Mouse (Mus musculus) kidney, adult 18-20 months (tissue): ENCODE measurements around the gene Tsga10ip.
"Not testable (repeated sequence)": the region's sequence is repeated elsewhere in the genome, so short reads cannot be mapped to it uniquely, and the experiment has no call there.

Experiments
- DNase-seq: peaks from one replicate; pipeline ENCODE4 v3.0.0; 2021

Tsga10ip gene

GRCm38 (mm10) chr19:5423561-5423960 lies 21.2 kb upstream of the Tsga10ip start:
- no peak for DNase-seq

GRCm38 (mm10) chr19:5422895-5423443 lies 20.6 kb upstream of the Tsga10ip start:
- DNase-seq = no peak

DNA sequence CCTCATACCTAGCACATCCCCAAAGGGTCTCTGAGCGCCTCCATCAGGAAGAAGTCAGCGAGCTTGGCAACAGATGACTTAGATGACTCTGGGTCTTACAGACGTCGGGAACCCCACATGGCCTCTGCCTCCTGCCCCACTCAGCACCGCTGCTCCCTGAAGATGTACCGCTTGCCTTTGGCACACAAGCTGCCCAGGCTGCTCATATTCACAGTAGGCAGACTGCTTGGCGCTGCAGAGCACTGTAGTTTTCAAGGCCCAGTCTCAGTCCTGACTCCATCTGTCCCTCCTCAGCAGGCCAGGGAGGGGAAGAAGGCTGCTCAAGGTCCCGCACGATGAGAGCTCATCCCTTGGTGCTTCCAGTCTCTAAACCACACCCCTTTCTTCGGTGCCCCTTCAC lies 19.9 kb upstream of the Tsga10ip start:
- no peak for DNase-seq

GRCm38 (mm10) chr19:5421784-5422183 lies 19.5 kb upstream of the Tsga10ip start:
- no peak for DNase-seq

DNA sequence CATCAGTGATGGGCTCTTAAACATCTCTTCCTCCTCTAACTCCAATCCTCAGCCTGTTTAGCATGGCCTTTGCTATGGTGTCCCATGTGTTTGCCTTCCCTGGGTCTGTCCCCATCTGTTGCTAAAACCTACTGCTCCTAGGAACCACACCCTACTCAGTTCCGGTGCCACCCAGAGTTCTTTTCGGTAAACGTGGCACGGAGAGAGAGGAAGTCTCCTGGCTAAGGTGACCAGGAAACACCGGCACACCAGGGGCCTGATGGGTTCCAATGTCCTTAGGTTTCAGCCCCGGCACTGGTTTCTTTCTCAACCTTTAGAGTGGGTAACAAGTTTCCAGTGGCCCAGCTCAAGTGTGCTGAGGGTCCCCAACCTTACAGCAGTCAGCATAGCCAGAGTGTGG lies 18.3 kb upstream of the Tsga10ip start:
- DNase-seq = no peak

DNA sequence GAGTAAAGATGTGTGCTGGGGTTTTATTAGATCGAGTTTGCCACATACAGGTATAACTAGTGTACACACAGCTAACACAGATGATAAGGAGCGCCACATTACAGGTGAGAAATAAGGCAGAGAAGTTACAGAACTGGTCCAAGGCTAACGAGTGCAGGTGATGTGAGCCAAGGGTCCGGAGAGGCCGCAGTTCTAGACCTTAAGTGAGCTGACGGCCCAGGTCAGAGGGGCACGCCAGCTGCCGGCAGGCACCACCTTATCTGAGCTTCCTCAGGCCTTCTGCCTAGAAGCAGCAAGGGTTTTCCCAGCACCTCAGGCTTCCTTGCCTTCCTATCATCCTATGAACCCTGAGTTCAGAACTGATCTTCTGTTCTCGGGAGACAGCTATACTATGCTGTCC lies 17.3 kb upstream of the Tsga10ip start:
- no peak for DNase-seq

GRCm38 (mm10) chr19:5418750-5419466 lies 16.6 kb upstream of the Tsga10ip start:
- no peak for DNase-seq

GRCm38 (mm10) chr19:5414534-5414957 lies 12.2 kb upstream of the Tsga10ip start:
- DNase-seq = peak; percentile 44

DNA sequence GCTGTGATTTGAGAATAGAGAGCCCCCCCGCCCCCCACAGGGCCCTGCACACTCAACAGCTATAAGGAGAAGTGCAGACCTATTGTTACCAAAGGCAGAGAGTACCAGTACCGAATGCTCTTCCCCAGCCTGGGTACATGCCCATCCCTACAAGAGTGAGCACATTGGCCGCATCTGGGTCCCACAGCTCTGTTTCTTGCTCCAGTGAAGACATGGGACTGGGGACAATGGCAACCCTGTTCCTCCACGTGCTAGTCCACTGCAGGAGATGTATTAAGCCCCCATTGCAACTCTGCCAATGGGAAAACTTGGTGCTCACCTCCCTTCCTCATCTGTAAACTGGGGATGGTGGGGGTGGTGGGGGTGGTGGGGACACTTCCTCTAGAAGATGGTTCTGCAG lies 11.5 kb upstream of the Tsga10ip start:
- no peak for DNase-seq

DNA sequence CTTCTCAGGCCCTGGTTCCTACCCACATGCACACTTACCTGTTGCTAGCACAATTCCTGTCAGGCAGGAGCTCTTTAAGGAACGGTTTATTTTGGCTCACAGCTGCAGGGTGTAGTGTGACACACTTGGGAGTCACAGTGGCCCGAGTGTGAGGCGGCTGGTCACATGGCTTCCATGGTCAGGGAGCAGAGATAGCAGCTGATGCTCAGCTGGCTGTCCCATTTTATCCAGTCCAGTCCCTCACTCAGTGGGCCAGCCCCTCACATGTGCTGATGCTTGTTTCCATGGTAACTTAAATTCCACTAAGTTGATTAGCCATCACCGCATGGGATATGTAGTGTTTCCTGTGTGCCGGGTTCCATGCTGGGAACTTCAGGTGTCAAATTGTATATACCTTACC lies 9.6 kb upstream of the Tsga10ip start:
- DNase-seq = no peak

DNA sequence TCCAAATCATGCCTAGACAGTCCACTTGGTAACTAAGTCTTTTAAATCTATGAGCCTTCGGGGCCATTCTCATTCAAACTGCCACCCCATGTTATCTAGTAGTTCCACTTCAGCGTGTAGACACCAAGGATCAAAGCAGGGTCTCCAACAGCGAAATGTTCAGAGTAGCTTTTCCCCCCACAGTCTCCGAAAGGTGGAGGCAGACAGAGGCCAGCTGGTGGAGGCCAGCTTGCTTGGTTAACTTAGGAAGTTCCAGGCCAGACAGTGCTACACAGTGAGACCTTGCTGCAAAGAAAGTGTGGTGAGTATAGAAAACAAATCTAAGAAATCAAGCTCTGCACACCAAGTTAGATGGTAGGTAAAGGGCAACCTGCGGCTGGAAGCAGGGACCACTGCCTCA lies 8.3 kb upstream of the Tsga10ip start:
- no peak for DNase-seq

- DNase-seq = no peak
Measured at GRCm38 (mm10) chr19:5409068-5409467, 6.7 kb upstream of the Tsga10ip start.

DNA sequence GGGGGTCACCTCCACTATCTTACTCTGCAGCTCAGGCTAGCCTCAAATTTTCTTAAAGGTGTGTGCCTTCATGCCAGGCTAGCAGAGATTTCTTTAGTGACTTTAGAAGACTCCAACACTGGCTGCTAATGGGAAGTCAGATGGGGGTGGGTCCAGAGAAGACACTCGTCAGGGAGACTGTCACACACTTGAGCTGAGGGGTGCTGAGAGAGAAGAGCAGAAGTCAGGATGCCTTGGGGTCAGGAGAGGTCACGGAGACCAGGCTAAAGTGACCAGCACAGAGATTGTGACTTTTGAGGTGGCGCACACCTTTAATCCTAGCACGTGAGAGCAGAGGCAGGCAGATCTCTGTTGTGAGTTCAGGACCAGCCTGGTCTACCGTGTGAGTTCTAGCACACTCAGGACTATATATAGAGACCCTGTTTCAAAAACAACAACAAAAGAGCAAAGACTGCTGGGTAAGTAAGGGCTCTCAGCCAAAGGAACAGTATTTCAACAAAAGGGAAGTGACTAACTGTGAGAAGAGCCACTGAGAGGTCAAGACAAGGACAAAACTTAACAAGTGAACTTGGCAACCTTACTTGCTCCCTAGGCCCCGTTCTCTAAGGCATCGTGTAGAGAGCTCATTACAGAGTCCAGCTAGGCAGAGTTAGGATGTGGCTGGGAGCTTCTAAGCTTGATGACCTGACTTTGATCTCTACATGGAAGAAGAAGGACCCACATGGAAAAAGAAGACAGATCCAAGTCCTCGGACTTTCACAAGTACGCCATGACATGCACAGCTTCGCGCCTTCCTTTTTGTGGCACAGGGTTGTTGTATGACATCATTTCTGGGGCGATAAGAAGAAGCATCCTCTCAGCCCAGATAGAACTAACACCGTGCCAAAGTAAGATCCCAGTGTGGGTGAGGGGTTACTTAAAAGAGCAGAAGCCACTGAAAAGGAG lies 6.0 kb upstream of the Tsga10ip start:
- no peak for DNase-seq

DNA sequence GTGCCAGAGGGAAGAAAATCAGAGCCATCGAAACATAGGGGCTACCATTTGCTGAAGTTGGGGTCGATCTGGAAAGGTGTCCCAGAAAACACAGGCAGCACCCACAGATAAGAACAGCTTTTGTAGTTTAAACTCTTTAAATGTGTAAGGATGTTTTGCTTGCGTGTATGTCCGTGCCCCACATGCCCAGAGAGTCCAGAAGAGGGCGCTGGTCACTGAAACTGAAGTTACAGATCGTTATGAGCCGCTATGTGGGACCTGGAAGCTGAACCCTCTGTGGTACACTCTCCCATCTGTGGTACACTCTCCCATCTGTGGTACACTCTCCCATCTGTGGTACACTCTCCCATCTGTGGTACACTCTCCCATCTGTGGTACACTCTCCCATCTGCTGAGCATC lies 4.8 kb upstream of the Tsga10ip start:
- DNase-seq = peak; percentile 72

GRCm38 (mm10) chr19:5406531-5407126 lies 4.3 kb upstream of the Tsga10ip start:
- DNase-seq = peak; percentile 65

GRCm38 (mm10) chr19:5405924-5406323 lies 3.6 kb upstream of the Tsga10ip start:
- DNase-seq = no peak

- not testable (repeated sequence) for DNase-seq
Measured at GRCm38 (mm10) chr19:5401073-5401472, 1.3 kb downstream of the Tsga10ip start.

DNA sequence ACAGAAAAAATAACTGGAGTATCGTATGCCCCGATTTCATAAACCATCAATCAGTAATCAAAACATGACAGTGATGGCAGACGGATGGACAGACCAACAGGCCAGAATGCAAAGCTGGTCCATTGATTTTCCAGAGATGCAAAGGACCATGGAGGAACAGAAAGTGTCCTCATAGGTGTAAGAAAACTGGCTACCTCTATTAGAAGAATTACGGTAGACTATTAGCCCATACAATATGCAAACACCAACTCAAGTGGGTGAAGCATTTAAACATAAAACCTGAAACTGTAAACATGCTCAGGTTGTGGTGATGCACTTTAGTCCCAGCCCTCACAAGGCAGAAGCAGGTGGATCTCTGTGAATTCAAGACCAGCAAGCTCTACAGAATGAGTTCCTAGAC lies 7.0 kb downstream of the Tsga10ip start:
- DNase-seq = no peak

DNA sequence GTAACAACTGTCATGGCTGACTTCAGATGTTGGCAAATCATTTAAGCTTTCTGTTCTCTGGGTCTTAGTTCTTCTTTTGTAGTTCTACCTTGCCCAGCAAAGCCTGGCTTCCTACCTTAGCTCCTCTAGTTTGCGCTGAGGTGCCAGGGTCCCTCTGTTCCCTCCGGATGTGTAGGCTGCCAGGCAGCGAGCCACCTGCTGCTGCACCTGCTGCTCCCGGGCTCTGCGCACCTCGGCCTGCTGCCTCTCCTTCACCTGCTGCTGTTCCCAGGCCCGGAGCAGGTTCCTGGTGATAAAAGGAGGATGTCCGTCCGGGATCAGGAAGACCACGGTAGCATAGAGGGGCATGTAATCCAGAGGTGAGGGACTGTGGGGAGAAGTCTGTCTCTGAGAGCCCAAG lies 8.2 kb downstream of the Tsga10ip start:
- DNase-seq = no peak

DNA sequence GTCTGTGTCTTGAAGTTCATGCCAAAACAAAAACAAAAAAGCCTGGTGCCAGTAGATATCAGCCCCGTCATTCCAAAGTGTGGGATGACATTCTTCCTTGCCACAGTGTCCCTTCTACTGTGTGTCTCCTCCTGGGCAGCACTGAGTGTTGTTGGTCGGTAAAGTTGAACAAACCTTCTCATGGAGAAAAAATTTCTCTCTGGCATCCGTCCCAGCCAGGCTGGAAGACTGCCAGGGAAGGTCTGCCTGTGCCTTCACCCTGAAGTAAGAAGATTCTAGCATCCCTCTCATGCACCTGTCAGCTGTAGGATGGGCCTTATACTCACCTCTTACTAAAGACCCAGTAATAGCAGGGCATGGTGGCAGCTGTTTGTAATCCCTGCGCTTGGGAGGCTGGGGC lies 9.4 kb downstream of the Tsga10ip start:
- DNase-seq = peak; percentile 81

DNA sequence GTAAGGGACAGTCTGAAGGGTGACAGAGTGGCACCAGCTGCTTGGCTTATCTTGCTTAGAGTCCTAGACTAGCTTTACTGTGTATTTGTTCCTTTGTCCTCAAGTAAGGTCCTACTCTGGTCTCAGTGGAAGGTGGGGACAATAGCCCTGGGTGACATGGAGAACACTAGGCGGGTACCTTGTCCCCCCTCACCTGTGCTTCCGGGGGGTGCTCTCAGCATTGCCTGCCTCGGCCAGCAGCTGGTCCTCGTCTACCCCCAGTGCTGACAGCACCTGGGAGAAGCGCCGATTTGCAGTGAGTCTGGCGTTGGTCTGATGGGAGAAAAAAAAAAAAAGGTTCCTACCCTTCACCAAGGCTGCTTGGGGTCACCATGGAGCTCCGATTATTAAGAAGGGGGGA lies 11.9 kb downstream of the Tsga10ip start:
- DNase-seq = no peak

GRCm38 (mm10) chr19:5389647-5390046 lies 12.7 kb downstream of the Tsga10ip start:
- DNase-seq = peak; percentile 35

DNA sequence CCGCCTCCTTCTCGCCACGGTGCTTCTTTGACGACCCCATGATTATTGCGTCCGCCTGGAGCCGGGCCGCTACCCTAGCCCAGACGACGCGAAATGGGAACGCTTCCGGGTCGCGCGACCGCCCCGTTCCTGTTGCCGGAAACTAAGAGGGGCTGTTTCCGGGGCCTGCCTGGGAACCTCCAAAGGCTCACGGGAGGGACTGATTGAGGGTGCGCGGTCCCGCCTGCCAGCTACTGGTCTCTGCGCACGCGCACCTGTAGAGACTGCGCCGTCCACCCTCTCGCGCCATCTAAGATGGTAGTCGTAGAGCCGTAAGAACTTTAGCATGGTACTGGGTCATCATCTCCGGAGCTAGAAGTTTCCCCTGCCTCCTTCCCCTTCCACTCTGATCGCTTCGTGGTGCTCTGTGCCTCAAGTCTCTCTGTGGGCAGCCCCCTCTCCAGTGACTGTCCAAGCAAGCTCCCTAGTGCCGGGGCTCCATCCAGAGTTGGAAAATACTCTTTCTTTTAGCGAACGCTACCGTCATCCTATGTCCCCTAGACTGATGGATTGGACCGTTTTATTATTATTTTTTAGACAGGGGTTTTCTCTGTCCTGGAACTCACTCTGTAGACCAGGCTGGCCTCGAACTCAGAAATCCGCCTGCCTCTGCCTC lies 13.6 kb downstream of the Tsga10ip start, which contains the start of gene Sart1:
TSS of gene Sart1 (minus strand) at position 116 of the 655 bp plus-strand sequence.
- DNase-seq = peak; percentile 93
